Mouse (Mus musculus) forebrain, postnatal 0 days (tissue): ENCODE data around the gene Soat2. TPM values are rescaled to one million over a fixed set of nuclear protein-coding genes. Genes with fewer than 3 reads are reported as not detected.

Experiments used
- ATAC-seq: fragments of 200-750 bp; cut with Nextera tagmentation; 2 replicates; pipeline ENCODE4 v1.8.0; 2017; ENCODE audit warnings: mild to moderate bottlenecking, moderate library complexity
- DNase-seq: peaks from one replicate; pipeline ENCODE4 v3.0.0-alpha.2; 2015
- H3K27ac ChIP-seq: fragments of 300-500 bp; sonication (generic); 2 replicates; pipeline ENCODE4 v1.5.1; 2014; ENCODE audit warnings: low read depth, mild to moderate bottlenecking, antibody characterized with exemption, low read length, moderate library complexity, mixed read lengths
- H3K27me3 ChIP-seq: fragments of 300-500 bp; sonication (generic); 2 replicates; pipeline ENCODE4 v1.6.1; 2014; ENCODE audit warnings: mild to moderate bottlenecking, low read length, mixed read lengths; ENCODE audit not compliant: insufficient read depth
- H3K36me3 ChIP-seq: fragments of 300-500 bp; sonication (generic); 2 replicates; pipeline ENCODE4 v1.6.1; 2014; ENCODE audit warnings: mild to moderate bottlenecking, moderate library complexity; ENCODE audit not compliant: insufficient read depth
- H3K4me1 ChIP-seq: fragments of 300-500 bp; sonication (generic); 2 replicates; pipeline ENCODE4 v1.6.1; 2014; ENCODE audit warnings: antibody characterized with exemption; ENCODE audit not compliant: insufficient read depth
- H3K4me2 ChIP-seq: fragments of 300-500 bp; sonication (generic); 2 replicates; pipeline ENCODE4 v1.6.1; 2014; ENCODE audit warnings: low read depth, mild to moderate bottlenecking, moderate library complexity
- H3K4me3 ChIP-seq: fragments of 300-500 bp; sonication (generic); 2 replicates; pipeline ENCODE4 v1.5.1; 2014; ENCODE audit warnings: low read depth, low read length, mixed read lengths
- H3K9ac ChIP-seq: fragments of 300-500 bp; sonication (generic); 2 replicates; pipeline ENCODE4 v1.6.1; 2014; ENCODE audit warnings: mild to moderate bottlenecking
- H3K9me3 ChIP-seq: fragments of 300-500 bp; sonication (generic); 2 replicates; pipeline ENCODE4 v1.6.1; 2016; ENCODE audit warnings: low read length
- CTCF ChIP-seq: sonication (generic); IDR thresholded peaks from 2 replicates; pipeline ENCODE4 v1.5.1; 2016; ENCODE audit warnings: antibody characterized with exemption, control low read depth, low read depth
- WGBS: fragments of 180-500 bp; shearing (Covaris S2); extraction: QIAGEN DNeasy Blood & Tissue Kit; methylation state at CpG from one replicate; pipeline ENCODE4 v1.1.7; 2014; 5-methylcytosine and 5-hydroxymethylcytosine counted together
- polyA plus RNA-seq: library from polyadenylated mRNA; unstranded; fragments of >200 nt; fragmentation: Nextera tagmentation; extraction: Ambion mirVana; gene quantifications from 2 replicates; pipeline ENCODE4 v1.2.1, GENCODE M21; 2015
- total RNA-seq: library from RNA; depleted of rRNA; stranded (reverse); fragments of >200 nt; gene quantifications from 2 replicates; pipeline ENCODE4 v1.2.3, GENCODE M21; 2014

Soat2 gene
- total and polyA plus RNA-seq, 2 experiments from 2014 or later: 0.10 to 0.12 TPM

GRCm38 (mm10) chr15:102119121-102119830, 31.1 kb upstream of the Soat2 start:
- WGBS: 76% methylated on average over 8 of the region's 8 CpGs
- Histone ChIP-seq H3K27me3 (no peaks in the 10 kb centered on the region), H3K27ac (no peak overlapping the region), H3K9me3 (no peaks in the 10 kb centered on the region), H3K4me3 (no peak overlapping the region), H3K9ac (no peak overlapping the region), H3K4me1 (no peaks in the 10 kb centered on the region), H3K4me2 (no peak overlapping the region), H3K36me3 (peaks cover 74% of the 10 kb centered on the region)
- DNase-seq (no peak), ATAC-seq (peak; percentile 44; the same call in 1 of the 2 replicates)
- no peak for TF ChIP-seq CTCF

DNA sequence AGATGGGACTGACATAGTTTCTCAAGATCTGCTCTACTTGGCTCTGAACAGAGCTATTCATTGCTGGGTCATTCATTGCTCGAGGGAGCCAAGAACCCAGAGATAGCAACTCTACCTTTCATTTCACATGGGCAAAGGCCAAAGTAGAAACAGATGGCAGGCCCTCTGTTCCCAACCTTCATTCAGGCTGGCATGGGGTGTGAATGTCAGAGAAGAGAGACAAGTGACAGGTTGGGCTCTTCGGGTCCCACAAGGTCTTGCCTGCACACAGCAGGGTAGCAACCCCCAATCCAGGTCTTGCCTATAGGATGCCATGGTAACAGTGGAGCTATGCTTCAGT, 30.5 kb upstream of the Soat2 start:
- Histone ChIP-seq H3K9ac (no peak overlapping the region), H3K27ac (no peak overlapping the region), H3K9me3 (no peaks in the 10 kb centered on the region), H3K27me3 (no peaks in the 10 kb centered on the region), H3K36me3 (peaks cover 78% of the 10 kb centered on the region), H3K4me1 (no peaks in the 10 kb centered on the region), H3K4me2 (no peak overlapping the region), H3K4me3 (no peak overlapping the region)
- no peak for TF ChIP-seq CTCF
- ATAC-seq (no peak), DNase-seq (no peak)
- WGBS: 64% methylated on average over 2 of the region's 2 CpGs

GRCm38 (mm10) chr15:102120530-102120929, 29.8 kb upstream of the Soat2 start:
- Histone ChIP-seq H3K4me1 (no peaks in the 10 kb centered on the region), H3K36me3 (peaks cover 81% of the 10 kb centered on the region), H3K27me3 (no peaks in the 10 kb centered on the region), H3K9ac (no peak overlapping the region), H3K4me3 (no peak overlapping the region), H3K4me2 (no peak overlapping the region), H3K9me3 (no peaks in the 10 kb centered on the region), H3K27ac (no peak overlapping the region)
- TF ChIP-seq CTCF: no peak
- ATAC-seq (no peak), DNase-seq (no peak)
- 90% methylated on average over 5 of the region's 5 CpGs for WGBS

DNA sequence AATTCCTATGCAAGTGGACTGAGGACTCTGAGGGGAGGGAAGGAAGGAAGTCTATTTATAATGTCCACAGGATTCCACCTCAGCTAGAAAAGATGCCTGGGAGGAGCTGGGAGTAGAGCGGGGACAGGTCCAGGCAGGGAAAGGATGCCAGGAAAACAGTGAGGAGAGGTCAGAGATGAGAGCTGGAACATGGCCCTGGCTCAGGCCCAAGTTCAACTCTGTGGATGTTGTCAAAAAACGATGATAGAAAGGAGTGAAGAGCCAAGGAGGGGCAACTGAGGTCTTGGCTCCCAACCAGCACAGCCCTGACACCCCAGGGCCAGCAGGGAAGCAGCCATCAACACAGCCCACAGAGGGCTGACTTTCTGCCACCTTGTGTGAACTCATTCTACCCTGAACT, 24.0 kb upstream of the Soat2 start:
- Histone ChIP-seq H3K36me3 (peaks cover 79% of the 10 kb centered on the region), H3K4me3 (no peak overlapping the region), H3K9ac (no peak overlapping the region), H3K27ac (no peak overlapping the region), H3K9me3 (no peaks in the 10 kb centered on the region), H3K4me1 (no peaks in the 10 kb centered on the region), H3K27me3 (no peaks in the 10 kb centered on the region), H3K4me2 (no peak overlapping the region)
- no peak for TF ChIP-seq CTCF
- WGBS: 55% methylated on average over 2 of the region's 2 CpGs
- ATAC-seq: no peak
- DNase-seq: no peak

DNA sequence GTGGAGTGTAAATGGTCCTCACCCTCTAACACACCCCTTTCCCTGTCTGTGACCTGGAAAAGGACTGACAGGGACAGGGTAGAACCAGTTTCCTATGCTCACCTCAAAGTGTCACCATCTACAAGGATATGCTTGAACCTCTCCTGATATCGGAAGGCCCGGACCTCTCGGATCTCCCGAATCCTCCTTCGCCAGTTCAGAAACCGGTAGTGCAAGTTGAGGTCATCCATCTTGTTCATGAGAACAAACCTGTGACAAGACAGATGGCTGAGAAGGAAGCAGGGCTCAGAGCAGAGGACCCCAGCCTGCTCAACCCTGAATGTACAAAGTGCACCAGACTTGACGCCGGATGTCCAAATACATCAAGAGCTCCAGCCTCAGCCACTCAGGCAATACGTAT, 17.0 kb upstream of the Soat2 start:
- Histone ChIP-seq H3K9me3 (no peaks in the 10 kb centered on the region), H3K27me3 (no peaks in the 10 kb centered on the region), H3K4me2 (no peak overlapping the region), H3K27ac (no peak overlapping the region), H3K9ac (no peak overlapping the region), H3K4me3 (no peak overlapping the region), H3K4me1 (peaks cover 4% of the 10 kb centered on the region; the same call in 1 of the 2 replicates), H3K36me3 (peaks cover 43% of the 10 kb centered on the region)
- DNase-seq (no peak), ATAC-seq (no peak)
- 93% methylated on average over 9 of the region's 9 CpGs for WGBS
- no peak for TF ChIP-seq CTCF

DNA sequence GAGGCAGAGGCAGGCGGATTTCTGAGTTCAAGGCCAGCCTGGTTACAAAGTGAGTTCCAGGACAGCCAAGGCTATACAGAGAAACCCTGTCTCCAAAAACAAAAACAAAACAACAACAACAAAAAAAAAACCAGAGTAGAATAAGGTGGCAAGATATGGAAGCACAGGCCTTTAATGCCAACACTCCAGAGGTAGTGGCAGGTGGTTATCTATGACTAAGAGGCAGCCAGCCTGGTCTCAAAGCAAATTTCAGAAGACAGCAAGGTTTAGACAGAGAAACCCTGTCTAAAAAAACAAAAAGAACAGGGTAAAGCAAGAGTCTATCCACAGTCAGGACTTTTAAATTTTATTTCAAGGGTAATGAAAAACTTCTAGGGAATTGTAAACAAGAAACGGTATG, 15.6 kb upstream of the Soat2 start:
- no peak for DNase-seq
- Histone ChIP-seq H3K9ac (no peak overlapping the region), H3K27ac (no peak overlapping the region), H3K36me3 (peaks cover 31% of the 10 kb centered on the region), H3K4me2 (peak overlapping the region; percentile 67), H3K9me3 (no peaks in the 10 kb centered on the region), H3K4me3 (peak overlapping the region; percentile 91), H3K27me3 (no peaks in the 10 kb centered on the region), H3K4me1 (peaks cover 4% of the 10 kb centered on the region; the same call in 1 of the 2 replicates)
- no peak for ATAC-seq
- WGBS: 84% methylated on average over 2 of the region's 2 CpGs
- TF ChIP-seq CTCF: no peak

- DNase-seq (no peak), ATAC-seq (peak; percentile 38)
- Histone ChIP-seq H3K27me3 (no peaks in the 10 kb centered on the region), H3K9me3 (no peaks in the 10 kb centered on the region), H3K4me3 (peak overlapping the region; percentile 91), H3K27ac (peak overlapping the region; percentile 87), H3K9ac (peak overlapping the region; percentile 93), H3K4me2 (peak overlapping the region; percentile 67), H3K36me3 (peaks cover 22% of the 10 kb centered on the region), H3K4me1 (peaks cover 4% of the 10 kb centered on the region; the same call in 1 of the 2 replicates)
- no peak for TF ChIP-seq CTCF
- WGBS: 3% methylated on average over 33 of the region's 35 CpGs
Observed at GRCm38 (mm10) chr15:102135522-102136128, 14.7 kb upstream of the Soat2 start.
